Mouse (Mus musculus): ENCODE measurements around the gene Prl3c1.
"Not testable (repeated sequence)": the region's sequence is repeated elsewhere in the genome, so short reads cannot be mapped to it uniquely, and the experiment has no call there.

Gene Prl3c1

GRCm38 (mm10) chr13:27196359-27196758 is at the start of gene Prl3c1:
Gene Prl3c1, plus strand, starts transcription at chr13:27196659.
- DNase-seq (ENCODE audit: low spot score in 2 of 2), result no peak

GRCm38 (mm10) chr13:27148264-27148663 is 48.2 kb upstream of the Prl3c1 start:
- no peak for DNase-seq (ENCODE audit: low spot score in 2 of 2)

GRCm38 (mm10) chr13:27156490-27156889 is 40.0 kb upstream of the Prl3c1 start, which contains the start of gene Prl3d3:
Gene Prl3d3, plus strand, starts transcription at chr13:27156790.
- DNase-seq (ENCODE audit: low spot score in 2 of 2), result not testable (repeated sequence)

GRCm38 (mm10) chr13:27241547-27241946 is 45.1 kb downstream of the Prl3c1 start, which contains the start of gene Prl3b1:
Gene Prl3b1, plus strand, starts transcription at chr13:27241847.
- no peak for DNase-seq (ENCODE audit: low spot score in 2 of 2)

Measured in spleen, postnatal 36 days (tissue).